Mouse (Mus musculus) ZHBTc4 (cell line): Measurements from ENCODE around the gene Cfap300.
A peak's percentile ranks its signal among the peaks of the same experiment; 100 is the strongest.

ENCODE experiments used
- DNase-seq: peaks from one replicate; pipeline ENCODE4 v3.0.0-alpha.2; 2011; ENCODE audit warnings: low read depth, low spot score

Gene Cfap300

DNA sequence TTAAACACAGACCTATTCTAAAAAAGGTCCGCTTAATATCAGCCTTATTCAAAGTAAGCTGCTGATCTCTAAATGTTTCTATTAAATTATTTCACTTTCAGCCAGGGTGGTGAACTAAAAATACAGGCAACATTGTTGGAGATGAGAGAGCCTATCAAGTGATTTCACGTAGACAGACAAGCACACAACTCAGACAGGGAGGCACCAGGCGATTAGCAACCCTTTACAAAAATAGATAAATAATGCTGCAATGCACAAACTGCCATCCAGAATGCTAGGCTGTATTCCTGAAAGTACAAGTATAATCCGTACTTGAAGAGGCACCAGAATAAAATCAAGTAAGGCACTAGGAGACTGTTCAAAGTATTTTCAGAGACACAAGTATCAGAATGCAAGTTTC, 58.3 kb downstream of the Cfap300 start:
- no peak for DNase-seq

GRCm38 (mm10) chr9:7983665-7984064, 59.0 kb downstream of the Cfap300 start:
- DNase-seq: peak; percentile 75

DNA sequence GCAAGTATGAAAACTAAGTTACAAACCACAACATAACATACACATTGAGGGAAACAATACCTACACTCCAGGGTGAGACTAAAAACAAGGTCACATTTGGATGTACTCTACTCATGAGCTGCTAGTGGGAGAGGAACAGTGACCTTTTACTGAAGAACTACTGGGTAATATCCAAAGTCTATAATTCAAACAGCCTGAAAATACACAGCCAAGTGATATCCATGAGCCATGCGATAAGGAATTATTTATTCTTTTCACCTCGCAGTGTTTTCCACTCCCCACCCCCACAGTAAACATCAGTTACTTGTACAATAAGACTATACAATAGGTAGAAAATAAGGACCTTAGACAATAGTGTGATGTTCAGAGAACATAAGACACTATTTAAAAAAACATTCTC, 62.5 kb downstream of the Cfap300 start:
- no peak for DNase-seq

DNA sequence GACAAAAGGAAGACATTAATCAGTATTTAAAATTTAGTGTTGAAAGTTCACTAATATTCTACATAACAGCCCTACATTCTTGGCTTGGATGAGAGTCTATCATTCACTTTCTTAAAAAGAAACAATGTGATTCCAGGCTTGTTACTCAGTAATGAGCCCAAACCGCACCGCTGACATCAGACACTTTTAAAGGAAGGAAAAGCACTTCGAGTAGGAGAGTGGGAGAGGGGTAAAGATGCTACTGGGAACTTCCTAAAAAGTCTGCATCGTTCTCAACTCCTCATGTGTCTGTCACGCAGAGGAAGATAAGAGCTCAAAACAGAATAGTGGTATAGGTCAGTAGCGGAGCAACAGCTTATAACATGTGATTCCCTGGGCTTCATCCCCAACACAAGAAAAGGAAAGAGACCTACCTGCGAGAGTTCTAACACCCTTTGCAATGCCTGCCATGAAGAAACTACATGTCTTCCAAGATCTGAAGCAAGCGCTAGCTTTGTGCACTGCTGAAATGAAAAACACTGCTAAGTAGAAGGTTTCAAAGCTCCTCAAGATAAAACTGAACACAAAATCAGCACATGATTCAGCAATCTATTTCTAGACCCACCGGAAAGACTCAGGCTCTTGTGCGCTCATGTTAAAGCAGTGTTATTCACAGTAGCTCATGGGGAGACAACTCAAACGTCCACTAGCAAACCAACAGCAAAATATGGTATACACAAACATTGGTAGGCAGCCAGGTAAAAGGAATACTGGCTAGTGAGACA, 63.3 kb downstream of the Cfap300 start:
- no peak for DNase-seq

- DNase-seq: peak; percentile 57
Observed at GRCm38 (mm10) chr9:7978502-7978901, 64.1 kb downstream of the Cfap300 start.

GRCm38 (mm10) chr9:7977587-7977986, 65.0 kb downstream of the Cfap300 start:
- DNase-seq: peak; percentile 25

DNA sequence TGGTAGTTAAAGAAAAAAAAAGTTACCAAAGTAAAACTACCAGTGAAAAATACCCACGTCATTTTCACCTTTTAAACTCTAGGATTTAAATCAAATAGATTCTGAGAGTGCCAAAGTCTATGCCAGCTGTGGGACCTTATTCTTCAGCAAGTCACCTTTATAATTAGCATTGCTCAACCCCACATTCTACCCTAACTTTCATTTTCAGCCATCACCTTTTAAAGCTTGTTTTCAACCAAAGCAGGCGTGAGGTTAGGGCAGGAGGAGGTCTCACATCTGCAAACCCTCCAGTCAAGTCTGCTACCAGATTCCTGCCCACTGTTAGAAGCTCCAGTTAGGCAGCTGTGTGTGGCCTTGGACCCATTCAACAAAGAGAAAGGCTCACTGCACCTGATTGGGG, 70.6 kb downstream of the Cfap300 start:
- no peak for DNase-seq
